Mouse (Mus musculus) megakaryocyte, embryonic 14.5 days (primary cell): Measurements from ENCODE around the gene Cd248. TPM values are rescaled to one million over a fixed set of nuclear protein-coding genes. Genes with fewer than 3 reads are reported as not detected.

Source experiments
- H3K27me3 ChIP-seq: replicated peaks from 2 replicates; pipeline ENCODE3; 2012; ENCODE audit warnings: inconsistent platforms
- H3K36me3 ChIP-seq: replicated peaks from 2 replicates; pipeline ENCODE3; 2012; ENCODE audit warnings: low read length, inconsistent platforms, mixed read lengths
- H3K4me1 ChIP-seq: 2 replicates; pipeline ENCODE4 v1.6.1; 2012; ENCODE audit warnings: inconsistent platforms
- H3K4me3 ChIP-seq: replicated peaks from 2 replicates; pipeline ENCODE3; 2012; ENCODE audit warnings: moderate library complexity, mild to moderate bottlenecking, inconsistent platforms
- H3K9me3 ChIP-seq: 2 replicates; pipeline ENCODE4 v1.6.1; 2012; ENCODE audit warnings: inconsistent platforms
- FLI1 ChIP-seq: IDR thresholded peaks from 2 replicates; pipeline ENCODE4 v1.6.1; 2012; ENCODE audit warnings: low read length, inconsistent platforms, mixed read lengths
- GATA1 ChIP-seq: IDR thresholded peaks from 3 replicates; pipeline ENCODE4 v1.6.1; 2012; ENCODE audit warnings: mixed read lengths, low read length, inconsistent platforms, borderline replicate concordance
- polyA plus RNA-seq: library from polyadenylated mRNA; stranded (reverse); fragments of >175 nt; gene quantifications from 2 replicates; pipeline ENCODE4 v1.2.3, GENCODE M21; 2012; ENCODE audit warnings: low replicate concordance; ENCODE audit not compliant: insufficient read depth

The Cd248 gene
- polyA plus RNA-seq, 1 experiment, result 0.74 TPM

- Histone ChIP-seq H3K4me1 (peaks cover 62% of the 10 kb centered on the region), H3K9me3 (no peaks in the 10 kb centered on the region), H3K27me3 (peaks cover 1% of the 10 kb centered on the region), H3K36me3 (peaks cover 66% of the 10 kb centered on the region), H3K4me3 (peak within 1 kb of the TSS; percentile 96)
- no peak for TF ChIP-seq FLI1
- TF ChIP-seq GATA1, result no peak
Observed at GRCm38 (mm10) chr19:5106731-5107191, 38.9 kb downstream of the Cd248 start, which contains the start of gene Rab1b. Gene Rab1b, minus strand, starts transcription at chr19:5107072.

GRCm38 (mm10) chr19:5107556-5108270, 39.8 kb downstream of the Cd248 start:
- Histone ChIP-seq H3K36me3 (peaks cover 63% of the 10 kb centered on the region), H3K27me3 (peaks cover 1% of the 10 kb centered on the region), H3K4me3 (peak overlapping the region; percentile 96), H3K4me1 (peaks cover 52% of the 10 kb centered on the region), H3K9me3 (no peaks in the 10 kb centered on the region)
- TF ChIP-seq FLI1, result no peak
- TF ChIP-seq GATA1, result no peak

GRCm38 (mm10) chr19:5108271-5108575, 40.3 kb downstream of the Cd248 start:
- peaks cover 60% of the 10 kb centered on the region for H3K36me3 ChIP-seq
- TF ChIP-seq FLI1 (no peak), GATA1 (no peak)

GRCm38 (mm10) chr19:5108702-5109101, 40.8 kb downstream of the Cd248 start:
- no peaks in the 10 kb centered on the region for H3K9me3 ChIP-seq
- H3K36me3 ChIP-seq, result peaks cover 57% of the 10 kb centered on the region
- TF ChIP-seq GATA1, result no peak
- no peak for TF ChIP-seq FLI1
- peaks cover 1% of the 10 kb centered on the region for H3K27me3 ChIP-seq
- peaks cover 44% of the 10 kb centered on the region for H3K4me1 ChIP-seq
- H3K4me3 ChIP-seq, result no peak overlapping the region

More at GRCm38 (mm10) chr19:5108271-5108575, 40.3 kb downstream of the Cd248 start:
- peaks cover 47% of the 10 kb centered on the region for H3K4me1 ChIP-seq
- peaks cover 1% of the 10 kb centered on the region for H3K27me3 ChIP-seq
- no peak overlapping the region for H3K4me3 ChIP-seq
- H3K9me3 ChIP-seq, result no peaks in the 10 kb centered on the region

- H3K4me1 ChIP-seq, result peaks cover 37% of the 10 kb centered on the region
- no peak overlapping the region for H3K4me3 ChIP-seq
- no peaks in the 10 kb centered on the region for H3K9me3 ChIP-seq
- peaks cover 4% of the 10 kb centered on the region for H3K27me3 ChIP-seq
- TF ChIP-seq FLI1 (no peak), GATA1 (no peak)
- H3K36me3 ChIP-seq, result peaks cover 49% of the 10 kb centered on the region
Observed at GRCm38 (mm10) chr19:5109659-5110453, 42.0 kb downstream of the Cd248 start.

GRCm38 (mm10) chr19:5113783-5114182, 45.9 kb downstream of the Cd248 start:
- Histone ChIP-seq H3K27me3 (peaks cover 21% of the 10 kb centered on the region), H3K4me1 (peaks cover 24% of the 10 kb centered on the region), H3K36me3 (peaks cover 44% of the 10 kb centered on the region), H3K4me3 (no peak overlapping the region), H3K9me3 (no peaks in the 10 kb centered on the region)
- TF ChIP-seq GATA1 (no peak), FLI1 (no peak)

- peaks cover 7% of the 10 kb centered on the region for H3K36me3 ChIP-seq
- peaks cover 41% of the 10 kb centered on the region for H3K27me3 ChIP-seq
- TF ChIP-seq GATA1 (no peak), FLI1 (no peak)
- H3K9me3 ChIP-seq, result no peaks in the 10 kb centered on the region
- H3K4me1 ChIP-seq, result peaks cover 25% of the 10 kb centered on the region
- H3K4me3 ChIP-seq, result peak overlapping the region; percentile 95
Observed at GRCm38 (mm10) chr19:5117494-5118383, 49.9 kb downstream of the Cd248 start.

GRCm38 (mm10) chr19:5118384-5118698, 50.5 kb downstream of the Cd248 start, which contains the start of gene Klc2:
Gene Klc2, minus strand, starts transcription at chr19:5118560.
- Histone ChIP-seq H3K9me3 (no peaks in the 10 kb centered on the region), H3K36me3 (peaks cover 6% of the 10 kb centered on the region), H3K27me3 (peaks cover 44% of the 10 kb centered on the region), H3K4me3 (peak within 1 kb of the TSS; percentile 95), H3K4me1 (peaks cover 27% of the 10 kb centered on the region)
- no peak for TF ChIP-seq GATA1
- TF ChIP-seq FLI1, result no peak

Other genes starting within 250 kb of the Cd248 start
- 108 and 160 TPM in 2 replicates for gene Ccs, start 228.7 kb upstream of the Cd248 start, polyA plus RNA-seq
- not detected in 2 replicates for gene Ccdc87, start 228.7 kb upstream of the Cd248 start, polyA plus RNA-seq
- gene Ctsf, start 212.9 kb upstream of the Cd248 start, polyA plus RNA-seq, result 7.3 TPM in 1 of 2 replicates, not detected in the other
- gene Actn3, start 190.2 kb upstream of the Cd248 start, polyA plus RNA-seq, result 0.06 TPM in 1 of 2 replicates, not detected in the other
- gene Zdhhc24, start 189.4 kb upstream of the Cd248 start, polyA plus RNA-seq, result 1.7 and 9.4 TPM in 2 replicates
- gene Bbs1, start 161.4 kb upstream of the Cd248 start, polyA plus RNA-seq, result 0.62 TPM in 1 of 2 replicates, not detected in the other
- gene Dpp3, start 139.8 kb upstream of the Cd248 start, polyA plus RNA-seq, result 67.2 and 71.4 TPM in 2 replicates
- gene Peli3, start 125.0 kb upstream of the Cd248 start, polyA plus RNA-seq, result 0.10 TPM in 1 of 2 replicates, not detected in the other
- gene Mrpl11, start 105.9 kb upstream of the Cd248 start, polyA plus RNA-seq, result 7.2 and 45.3 TPM in 2 replicates
- 1.1 TPM in 2 replicates for gene Npas4, start 77.8 kb upstream of the Cd248 start, polyA plus RNA-seq
- gene Slc29a2, start 44.2 kb upstream of the Cd248 start, polyA plus RNA-seq, result 0.58 and 0.94 TPM in 2 replicates
- 1.3 and 2.0 TPM in 2 replicates for gene B4gat1, start 29.3 kb upstream of the Cd248 start, polyA plus RNA-seq
- not detected in 2 replicates for gene AC124502.3, start 29.2 kb upstream of the Cd248 start, polyA plus RNA-seq
- gene Brms1, start 26.7 kb upstream of the Cd248 start, polyA plus RNA-seq, result 82.3 and 110 TPM in 2 replicates
- gene Rin1, start 17.6 kb upstream of the Cd248 start, polyA plus RNA-seq, result 0.47 TPM in 1 of 2 replicates, not detected in the other
- 0.32 TPM in 1 of 2 replicates, not detected in the other for gene Tmem151a, start 17.5 kb downstream of the Cd248 start, polyA plus RNA-seq
- gene Yif1a, start 20.5 kb downstream of the Cd248 start, polyA plus RNA-seq, result 24.4 and 25.6 TPM in 2 replicates
- gene Cnih2, start 30.4 kb downstream of the Cd248 start, polyA plus RNA-seq, result 4.9 and 13.6 TPM in 2 replicates
- 445 and 649 TPM in 2 replicates for gene Rab1b, start 39.0 kb downstream of the Cd248 start, polyA plus RNA-seq
- 12.7 and 17.2 TPM in 2 replicates for gene Klc2, start 50.5 kb downstream of the Cd248 start, polyA plus RNA-seq
- gene Pacs1, start 205.0 kb downstream of the Cd248 start, polyA plus RNA-seq, result 40.2 and 130 TPM in 2 replicates
- gene Sf3b2, start 227.4 kb downstream of the Cd248 start, polyA plus RNA-seq, result 158 and 268 TPM in 2 replicates
- gene Gal3st3, start 230.3 kb downstream of the Cd248 start, polyA plus RNA-seq, result not detected in 2 replicates